Mouse (Mus musculus) erythroblast, embryonic 14.5 days (primary cell): ENCODE data around the gene Armh3.

ENCODE experiments used
- GATA1 ChIP-seq: IDR thresholded peaks from 2 replicates; pipeline ENCODE4 v1.6.1; 2012; ENCODE audit warnings: low read length, inconsistent platforms, mixed read lengths
- TAL1 ChIP-seq: IDR thresholded peaks from 3 replicates; pipeline ENCODE4 v1.6.1; 2012; ENCODE audit warnings: low read length, inconsistent platforms, mixed read lengths

DNA sequence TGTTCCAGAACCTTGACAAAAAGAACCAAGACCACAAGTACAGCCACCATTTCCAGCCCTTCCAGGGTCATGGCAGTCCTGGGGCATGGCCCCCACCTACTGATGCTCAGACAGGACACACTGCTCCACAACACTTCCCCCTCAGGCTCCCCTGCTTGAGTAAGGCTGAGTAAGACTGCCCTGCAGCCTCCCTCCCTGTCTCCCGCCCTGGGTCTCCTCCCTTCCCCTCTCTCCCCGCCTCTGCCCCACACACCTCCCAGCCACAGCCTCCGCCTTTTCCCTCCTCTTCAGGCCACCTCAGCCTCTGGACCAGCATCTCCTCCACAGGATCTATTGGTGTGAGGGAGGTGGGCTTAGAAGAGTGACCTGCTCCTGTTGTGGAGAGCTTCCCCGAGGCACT is 194.9 kb downstream of the Armh3 start:
- TF ChIP-seq GATA1 (no peak), TAL1 (no peak)
